Mouse (Mus musculus) erythroblast, embryonic 14.5 days (primary cell): Measurements from ENCODE around the gene Usp21.

Experiments used
- GATA1 ChIP-seq: IDR thresholded peaks from 2 replicates; pipeline ENCODE4 v1.6.1; 2012; ENCODE audit warnings: low read length, inconsistent platforms, mixed read lengths
- TAL1 ChIP-seq: IDR thresholded peaks from 3 replicates; pipeline ENCODE4 v1.6.1; 2012; ENCODE audit warnings: low read length, inconsistent platforms, mixed read lengths

DNA sequence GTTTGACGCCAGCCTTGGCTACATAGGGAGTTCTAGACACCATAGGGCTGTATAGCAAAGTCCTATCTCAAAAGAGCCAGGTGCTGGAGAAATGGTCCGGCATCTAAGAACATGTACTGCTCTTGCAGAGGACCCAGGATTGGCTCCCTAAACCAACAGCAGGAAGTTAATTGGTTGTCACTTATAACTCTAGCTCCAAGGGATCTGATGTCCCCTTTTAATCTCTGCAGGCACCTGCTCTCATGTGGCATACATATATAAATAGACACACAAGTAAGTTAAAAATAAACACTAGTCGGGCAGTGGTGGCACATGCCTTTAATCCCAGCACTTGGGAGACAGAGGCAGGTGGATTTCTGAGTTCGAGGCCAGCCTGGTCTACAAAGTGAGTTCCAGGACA lies 52.0 kb downstream of the Usp21 start:
- TF ChIP-seq GATA1, result no peak
- no peak for TF ChIP-seq TAL1
